Mouse (Mus musculus) induced T-regulatory cell, adult 2 months (primary cell): ENCODE data around the gene Ier5.

ENCODE experiments used
- DNase-seq: peaks from one replicate; pipeline ENCODE4 v3.0.0-alpha.2; 2012; ENCODE audit warnings: low read depth

Gene Ier5

GRCm38 (mm10) chr1:155077675-155078074 lies 21.8 kb downstream of the Ier5 start:
- no peak for DNase-seq

- DNase-seq: no peak
These were observed 23.6 kb downstream of the Ier5 start for GRCm38 (mm10) chr1:155075856-155076255.

- DNase-seq: no peak
These were observed 24.6 kb downstream of the Ier5 start for GRCm38 (mm10) chr1:155074856-155075255.

- DNase-seq: no peak
These were observed 25.5 kb downstream of the Ier5 start for GRCm38 (mm10) chr1:155073905-155074304.

GRCm38 (mm10) chr1:155073133-155073532 lies 26.3 kb downstream of the Ier5 start:
- DNase-seq: no peak

- DNase-seq: no peak
These were observed 28.1 kb downstream of the Ier5 start for GRCm38 (mm10) chr1:155071287-155071876.

GRCm38 (mm10) chr1:155070561-155071286 lies 28.7 kb downstream of the Ier5 start:
- DNase-seq: no peak

GRCm38 (mm10) chr1:155069696-155070095 lies 29.7 kb downstream of the Ier5 start:
- DNase-seq: no peak

- no peak for DNase-seq
These were observed 33.2 kb downstream of the Ier5 start for GRCm38 (mm10) chr1:155066196-155066595.

GRCm38 (mm10) chr1:155065068-155065701 lies 34.3 kb downstream of the Ier5 start:
- DNase-seq: no peak

- DNase-seq: no peak
These were observed 34.8 kb downstream of the Ier5 start for GRCm38 (mm10) chr1:155064649-155065048.

GRCm38 (mm10) chr1:155064111-155064510 lies 35.3 kb downstream of the Ier5 start:
- no peak for DNase-seq

- no peak for DNase-seq
These were observed 36.5 kb downstream of the Ier5 start for GRCm38 (mm10) chr1:155062963-155063362.

- DNase-seq: no peak
These were observed 37.4 kb downstream of the Ier5 start for GRCm38 (mm10) chr1:155062057-155062456.

GRCm38 (mm10) chr1:155060832-155061801 lies 38.3 kb downstream of the Ier5 start:
- peak; percentile 35 for DNase-seq

GRCm38 (mm10) chr1:155060261-155060660 lies 39.2 kb downstream of the Ier5 start:
- no peak for DNase-seq

GRCm38 (mm10) chr1:155059505-155059904 lies 39.9 kb downstream of the Ier5 start:
- peak; percentile 91 for DNase-seq

- no peak for DNase-seq
These were observed 41.1 kb downstream of the Ier5 start for GRCm38 (mm10) chr1:155058099-155059012.

- peak; percentile 51 for DNase-seq
These were observed 43.3 kb downstream of the Ier5 start for GRCm38 (mm10) chr1:155056166-155056565.

- no peak for DNase-seq
These were observed 44.4 kb downstream of the Ier5 start for GRCm38 (mm10) chr1:155055041-155055440.

GRCm38 (mm10) chr1:155054366-155054965 lies 45.0 kb downstream of the Ier5 start:
- no peak for DNase-seq
